Comparison of ENCODE assay signal across 13 mouse cellular contexts in the genomic region with DNA sequence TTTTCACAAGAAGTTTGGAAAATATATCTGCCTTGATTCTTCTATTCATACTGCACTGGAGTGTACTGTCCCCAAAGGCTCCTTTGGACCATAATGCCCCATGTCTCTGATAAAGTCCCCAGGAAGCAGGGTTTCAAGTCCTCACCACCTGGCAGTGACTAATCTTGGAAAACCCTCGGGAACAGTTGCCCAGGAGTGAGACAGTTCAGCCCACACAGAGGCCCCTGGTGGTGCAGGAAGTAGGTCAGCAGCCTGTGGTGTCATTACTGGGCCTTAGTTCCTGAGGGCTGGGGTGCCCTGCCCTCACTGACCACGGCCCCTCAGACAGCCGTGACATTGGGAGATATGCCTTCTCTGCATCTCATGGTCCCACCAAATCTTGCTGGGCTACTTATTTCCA.
A peak's percentile ranks its signal among the peaks of the same experiment; 100 is the strongest.
DNase-seq lines count a peak whose midpoint lies in the region.
"Had no signal": no experiment of that assay in that cellular context is flagged by ENCODE, and none has a peak within 500 bp of the region (broad histone marks: within the 10 kb centered on the region; RNA-seq: fewer than 3 reads in every experiment).

No protein-coding gene starts in this region.

- no peak overlapping the region; the same call in 1 of the 2 replicates for H3K27ac ChIP-seq in midbrain, embryonic 10.5 days (replicated peaks)
- H3K27ac ChIP-seq: limb, embryonic 13.5 days; liver, embryonic 15.5 days; midbrain, embryonic 15.5 days had no signal

- 70% methylated on average over 3 of the region's 3 CpGs for WGBS in midbrain, embryonic 10.5 days

- no peaks in the 10 kb centered on the region for H3K9me3 ChIP-seq in midbrain, embryonic 10.5 days (replicated peaks)
- H3K9me3 ChIP-seq: limb, embryonic 13.5 days; liver, embryonic 15.5 days; midbrain, embryonic 15.5 days had no signal

- peak; percentile 93 for DNase-seq in heart, adult 11 months
- DNase-seq in heart, postnatal 25 days (ENCODE audit: low spot score) = no peak
- peak; percentile 27 for DNase-seq in right cerebral cortex, adult 18-20 months
- no peak for DNase-seq in right cerebral cortex, postnatal 10 days (ENCODE audit: low spot score in 2 of 2)
- peak; percentile 51 to 54 for DNase-seq in cerebellum, postnatal 36 days
- DNase-seq in retina, postnatal 1 day = peak; percentile 51
- no peak for DNase-seq in kidney, adult 8-10 months
- no peak for DNase-seq in midbrain, embryonic 10.5 days (ENCODE audit: low spot score)
- DNase-seq: adrenal gland, adult 2 months; lung, postnatal 10 days had no signal

- H3K36me3 ChIP-seq in midbrain, embryonic 10.5 days = no peaks in the 10 kb centered on the region
- H3K36me3 ChIP-seq: limb, embryonic 13.5 days; liver, embryonic 15.5 days; midbrain, embryonic 15.5 days had no signal

- intact Hi-C loops in heart, postnatal 25 days (cut with DNase I) = no loop called here

- peaks cover 7% of the 10 kb centered on the region for H3K4me1 ChIP-seq in midbrain, embryonic 10.5 days
- H3K4me1 ChIP-seq: limb, embryonic 13.5 days; liver, embryonic 15.5 days had no signal

- no peaks in the 10 kb centered on the region for H3K27me3 ChIP-seq in midbrain, embryonic 10.5 days (ENCODE audit: low read depth, poor library complexity, severe bottlenecking)
- H3K27me3 ChIP-seq: limb, embryonic 13.5 days; liver, embryonic 15.5 days; midbrain, embryonic 15.5 days had no signal

- H3K4me3 ChIP-seq in midbrain, embryonic 10.5 days = no peak overlapping the region
- H3K4me3 ChIP-seq: limb, embryonic 13.5 days; liver, embryonic 15.5 days; midbrain, embryonic 15.5 days had no signal

Comparison
In these comparisons a context has a peak if more than half of its experiments do, and no peak if none do; other contexts are left out.
1. DNase-seq: peak in heart, adult 11 months (single experiment), right cerebral cortex, adult 18-20 months (single experiment), cerebellum, postnatal 36 days (2 of 2) and retina, postnatal 1 day (single experiment); none in heart, postnatal 25 days (single experiment), right cerebral cortex, postnatal 10 days (0 of 2), kidney, adult 8-10 months (0 of 2) and midbrain, embryonic 10.5 days (single experiment).